Comparison of ENCODE assay signal across 8 mouse cellular contexts in the genomic region with DNA sequence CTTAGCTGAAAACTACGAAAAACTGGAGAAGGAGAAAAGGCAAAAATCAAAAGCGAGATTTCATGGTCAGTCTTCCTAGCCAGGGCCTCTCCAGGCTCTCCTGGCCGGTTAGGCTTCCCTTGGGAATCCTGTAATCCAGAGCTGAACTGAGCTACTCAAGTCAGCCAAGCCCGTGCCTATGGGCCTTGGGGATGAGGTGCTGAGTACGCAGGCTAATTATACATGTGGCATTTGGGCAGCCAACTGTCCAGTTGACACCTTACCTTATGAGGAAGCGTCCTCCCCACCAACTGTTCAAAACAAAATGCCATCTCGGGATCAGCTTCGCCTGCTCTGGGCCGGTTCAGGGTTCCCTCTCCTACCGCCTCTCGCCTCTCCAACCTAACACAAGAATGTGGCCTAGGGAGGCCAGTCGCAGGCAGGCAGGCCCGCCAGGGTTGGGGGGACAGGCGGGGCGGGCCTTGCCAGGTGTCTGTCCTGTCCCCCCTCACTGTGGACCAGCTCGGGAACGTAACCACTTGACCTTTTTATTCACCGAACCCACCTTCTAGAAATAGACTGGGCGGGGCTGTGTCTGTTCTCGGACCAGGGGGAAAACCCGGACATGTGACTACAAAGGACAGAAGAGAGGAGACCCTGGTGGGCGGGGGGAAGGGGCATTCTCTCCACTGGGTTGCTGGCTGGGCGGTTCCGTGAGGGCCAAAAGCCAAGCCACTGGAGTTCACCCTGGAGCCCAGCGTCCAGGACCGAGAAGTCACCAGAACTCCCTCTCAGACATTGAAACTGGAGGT. TPM values are rescaled to one million over a fixed set of nuclear protein-coding genes. Genes with fewer than 3 reads are reported as not detected.
DNase-seq lines count a peak whose midpoint lies in the region; ATAC-seq and TF ChIP-seq lines count a peak whose summit lies in the region.

No protein-coding gene starts in this region.

- no peaks in the 10 kb centered on the region for H3K79me2 ChIP-seq in heart, adult 2 months (replicated peaks; ENCODE audit: control insufficient read depth, insufficient read depth, low read length)

- H3K4me2 ChIP-seq in lung, embryonic 16.5 days (ENCODE audit: low read depth, low read length), result peak overlapping the region; percentile 98
- H3K4me2 ChIP-seq in stomach, embryonic 16.5 days (ENCODE audit: low read depth, low read length), result peak overlapping the region; percentile 98

- no peak for ATAC-seq in megakaryocyte, adult 5-6 weeks (ENCODE audit: poor library complexity, severe bottlenecking)
- ATAC-seq in lung, embryonic 16.5 days (ENCODE audit: low read depth), result peak; percentile 11
- no peak for ATAC-seq in stomach, embryonic 16.5 days (ENCODE audit: insufficient read depth, low FRiP score)

- peak overlapping the region; percentile 91 for H3K4me3 ChIP-seq in megakaryocyte, embryonic 14.5 days (replicated peaks)
- peak overlapping the region; percentile 81 for H3K4me3 ChIP-seq in embryonic facial prominence, embryonic 10.5 days
- peak overlapping the region; percentile 66 for H3K4me3 ChIP-seq in heart, adult 2 months
- H3K4me3 ChIP-seq in lung, embryonic 16.5 days (ENCODE audit: low read length), result peak overlapping the region; percentile 73
- peak overlapping the region; percentile 63 for H3K4me3 ChIP-seq in stomach, embryonic 16.5 days (replicated peaks; ENCODE audit: low read length)

- peak; percentile 76 for DNase-seq in embryonic facial prominence, embryonic 10.5 days (ENCODE audit: low spot score)
- peak; percentile 75 to 85 for DNase-seq in heart, adult 2 months
- peak; percentile 24 for DNase-seq in kidney, adult 11 months
- no peak for DNase-seq in ovary, postnatal 14 days (ENCODE audit: low spot score)

- H3K4me1 ChIP-seq in megakaryocyte, embryonic 14.5 days, result peaks cover 36% of the 10 kb centered on the region
- peaks cover 54% of the 10 kb centered on the region for H3K4me1 ChIP-seq in embryonic facial prominence, embryonic 10.5 days
- no peaks in the 10 kb centered on the region for H3K4me1 ChIP-seq in heart, adult 2 months (ENCODE audit: control insufficient read depth, insufficient read depth, low read length)
- H3K4me1 ChIP-seq in lung, embryonic 16.5 days (replicated peaks; ENCODE audit: control insufficient read depth, insufficient read depth, low read length), result peaks cover 5% of the 10 kb centered on the region; the same call in 1 of the 2 replicates
- peaks cover 12% of the 10 kb centered on the region for H3K4me1 ChIP-seq in stomach, embryonic 16.5 days (ENCODE audit: control insufficient read depth, insufficient read depth, low read length)

- peak overlapping the region; percentile 95 for H3K27ac ChIP-seq in embryonic facial prominence, embryonic 10.5 days (replicated peaks)
- peak overlapping the region; percentile 95 for H3K27ac ChIP-seq in heart, adult 2 months
- H3K27ac ChIP-seq in lung, embryonic 16.5 days (ENCODE audit: low read length), result peak overlapping the region; percentile 92
- H3K27ac ChIP-seq in stomach, embryonic 16.5 days (ENCODE audit: low read length), result peak overlapping the region; percentile 85

- no peaks in the 10 kb centered on the region for H3K36me3 ChIP-seq in megakaryocyte, embryonic 14.5 days (replicated peaks; ENCODE audit: low read length)
- H3K36me3 ChIP-seq in embryonic facial prominence, embryonic 10.5 days (replicated peaks), result no peaks in the 10 kb centered on the region
- no peaks in the 10 kb centered on the region for H3K36me3 ChIP-seq in heart, adult 2 months (ENCODE audit: control insufficient read depth, insufficient read depth, low read length)
- no peaks in the 10 kb centered on the region for H3K36me3 ChIP-seq in lung, embryonic 16.5 days (ENCODE audit: control insufficient read depth, insufficient read depth, low read length)
- H3K36me3 ChIP-seq in stomach, embryonic 16.5 days (ENCODE audit: control insufficient read depth, insufficient read depth, low read length), result no peaks in the 10 kb centered on the region

- H3K9ac ChIP-seq in heart, adult 2 months (ENCODE audit: low read depth, low read length), result peak overlapping the region; percentile 77
- H3K9ac ChIP-seq in lung, embryonic 16.5 days (ENCODE audit: low read length), result peak overlapping the region; percentile 90
- H3K9ac ChIP-seq in stomach, embryonic 16.5 days (ENCODE audit: low read length), result peak overlapping the region; percentile 87

- peak; percentile 34; the same call in 1 of the 2 replicates for TF ChIP-seq EP300 in heart, adult 2 months (IDR thresholded peaks at IDR 0.05; ENCODE audit: insufficient read depth, low read depth, low read length)

- intact Hi-C loops in heart, adult 2 months (cut with DNase I), result loop anchor here (5.0 to 10.0 kb wide), 7 partner anchors 78 to 606 kb away; no protein-coding TSS in a partner anchor

- H3K9me3 ChIP-seq in megakaryocyte, embryonic 14.5 days, result no peaks in the 10 kb centered on the region
- H3K9me3 ChIP-seq in embryonic facial prominence, embryonic 10.5 days, result no peaks in the 10 kb centered on the region
- no peaks in the 10 kb centered on the region for H3K9me3 ChIP-seq in lung, embryonic 16.5 days (ENCODE audit: control insufficient read depth, low read length)
- H3K9me3 ChIP-seq in stomach, embryonic 16.5 days (replicated peaks; ENCODE audit: control insufficient read depth, low read length), result no peaks in the 10 kb centered on the region

- WGBS in embryonic facial prominence, embryonic 10.5 days, result 6% methylated on average over 26 of the region's 26 CpGs
- 40% methylated on average over 26 of the region's 26 CpGs for WGBS in heart, adult 2 months
- 27% methylated on average over 26 of the region's 26 CpGs for WGBS in lung, embryonic 16.5 days
- WGBS in stomach, embryonic 16.5 days, result 38% methylated on average over 26 of the region's 26 CpGs

- TF ChIP-seq CTCF in heart, adult 2 months (IDR thresholded peaks at IDR 0.05), result no peak

- peaks cover 70% of the 10 kb centered on the region for H3K27me3 ChIP-seq in megakaryocyte, embryonic 14.5 days (replicated peaks)
- peaks cover 32% of the 10 kb centered on the region for H3K27me3 ChIP-seq in embryonic facial prominence, embryonic 10.5 days (replicated peaks; ENCODE audit: low read depth, poor library complexity, severe bottlenecking)
- peaks cover 3% of the 10 kb centered on the region for H3K27me3 ChIP-seq in heart, adult 2 months (ENCODE audit: control insufficient read depth, insufficient read depth, low read length)
- H3K27me3 ChIP-seq in lung, embryonic 16.5 days (ENCODE audit: control insufficient read depth, insufficient read depth, low read depth, low read length), result peaks cover 8% of the 10 kb centered on the region
- peaks cover 14% of the 10 kb centered on the region for H3K27me3 ChIP-seq in stomach, embryonic 16.5 days (ENCODE audit: control insufficient read depth, insufficient read depth, low read length)

- peak; percentile 72 for TF ChIP-seq POLR2A in heart, adult 2 months (IDR thresholded peaks at IDR 0.05; ENCODE audit: insufficient read depth, low read depth, low read length)

RNA-seq across cellular contexts. Expression of a gene that starts 7.8 kb away (rescaled TPM):
- 0.17 TPM in 1 of 2 replicates, not detected in the other for polyA plus RNA-seq in megakaryocyte, embryonic 14.5 days (2012; ENCODE audit: insufficient read depth, low replicate concordance)
- total RNA-seq in megakaryocyte, adult 5-6 weeks (2015), result 0.45 and 3.8 TPM in 2 replicates
- total RNA-seq in megakaryocyte, adult 5-6 weeks (2017), result 0.99 and 1.2 TPM in 2 replicates
- 22.7 and 25.5 TPM in 2 replicates for polyA plus RNA-seq in embryonic facial prominence, embryonic 10.5 days (2016; fragmentation: Nextera tagmentation; extraction: Ambion mirVana)
- 10 to 100 TPM; 26.4 to 33.4 TPM for total RNA-seq in heart, adult 2 months (2021)
- 11.8 and 18.4 TPM in 2 replicates for polyA plus RNA-seq in heart, adult 2 months (2012; rRNA removed)
- 20.7 and 20.9 TPM in 2 replicates for polyA plus RNA-seq in lung, embryonic 16.5 days (2015; fragmentation: Nextera tagmentation; extraction: Ambion mirVana)
- polyA plus RNA-seq in stomach, embryonic 16.5 days (2015; fragmentation: Nextera tagmentation; extraction: Ambion mirVana), result 30.1 and 37.5 TPM in 2 replicates

RNA-seq across cellular contexts. Expression of a gene that starts 8.4 kb away (rescaled TPM):
- polyA plus RNA-seq in megakaryocyte, embryonic 14.5 days (2012; ENCODE audit: insufficient read depth, low replicate concordance), result 10.6 and 59.4 TPM in 2 replicates
- 85.7 and 95.9 TPM in 2 replicates for total RNA-seq in megakaryocyte, adult 5-6 weeks (2015)
- total RNA-seq in megakaryocyte, adult 5-6 weeks (2017), result 154 and 167 TPM in 2 replicates
- 339 and 344 TPM in 2 replicates for polyA plus RNA-seq in embryonic facial prominence, embryonic 10.5 days (2016; fragmentation: Nextera tagmentation; extraction: Ambion mirVana)
- 10 to 100 TPM; 51.3 to 54.0 TPM for total RNA-seq in heart, adult 2 months (2021)
- 38.9 and 56.0 TPM in 2 replicates for polyA plus RNA-seq in heart, adult 2 months (2012; rRNA removed)
- 246 and 249 TPM in 2 replicates for polyA plus RNA-seq in lung, embryonic 16.5 days (2015; fragmentation: Nextera tagmentation; extraction: Ambion mirVana)
- polyA plus RNA-seq in stomach, embryonic 16.5 days (2015; fragmentation: Nextera tagmentation; extraction: Ambion mirVana), result 221 and 222 TPM in 2 replicates

RNA-seq across cellular contexts. Expression of a gene that starts 53.6 kb away (rescaled TPM):
- polyA plus RNA-seq in megakaryocyte, embryonic 14.5 days (2012; ENCODE audit: insufficient read depth, low replicate concordance), result 0.82 TPM in 1 of 2 replicates, not detected in the other
- 0.22 and 0.23 TPM in 2 replicates for total RNA-seq in megakaryocyte, adult 5-6 weeks (2015)
- total RNA-seq in megakaryocyte, adult 5-6 weeks (2017), result 0.66 and 0.81 TPM in 2 replicates
- polyA plus RNA-seq in embryonic facial prominence, embryonic 10.5 days (2016; fragmentation: Nextera tagmentation; extraction: Ambion mirVana), result 1.3 and 1.4 TPM in 2 replicates
- total RNA-seq in heart, adult 2 months (2021), result 1 to 10 TPM; 1.3 to 1.7 TPM
- polyA plus RNA-seq in heart, adult 2 months (2012; rRNA removed), result 0.51 and 0.82 TPM in 2 replicates
- polyA plus RNA-seq in lung, embryonic 16.5 days (2015; fragmentation: Nextera tagmentation; extraction: Ambion mirVana), result 1.3 and 1.5 TPM in 2 replicates
- 0.62 and 1.9 TPM in 2 replicates for polyA plus RNA-seq in stomach, embryonic 16.5 days (2015; fragmentation: Nextera tagmentation; extraction: Ambion mirVana)

Comparison
In these comparisons a context has a peak if more than half of its experiments do, and no peak if none do; other contexts are left out.
1. RNA of a gene that starts 7.8 kb away (polyA plus RNA-seq): 30.1 to 37.5 TPM in stomach, embryonic 16.5 days, 22.7 to 25.5 TPM in embryonic facial prominence, embryonic 10.5 days, 20.7 to 20.9 TPM in lung, embryonic 16.5 days and 11.8 to 18.4 TPM in heart, adult 2 months; 0.17 TPM in megakaryocyte, embryonic 14.5 days; every median in the first group is over 10 times any median in the second.
2. Peak in every context shown above with its lines, with median percentiles within 50 percentile points of each other: H3K4me3 ChIP-seq, H3K27ac ChIP-seq and H3K9ac ChIP-seq.